Mouse (Mus musculus) erythroblast, embryonic 14.5 days (primary cell): ENCODE measurements around the gene Emb.

Experiments used
- GATA1 ChIP-seq: IDR thresholded peaks from 2 replicates; pipeline ENCODE4 v1.6.1; 2012; ENCODE audit warnings: low read length, inconsistent platforms, mixed read lengths
- TAL1 ChIP-seq: IDR thresholded peaks from 3 replicates; pipeline ENCODE4 v1.6.1; 2012; ENCODE audit warnings: low read length, inconsistent platforms, mixed read lengths

GRCm38 (mm10) chr13:117185329-117185728, 23.0 kb upstream of the Emb start:
- TF ChIP-seq GATA1 (no peak), TAL1 (no peak)
